Mouse (Mus musculus) C3H10T1/2 (cell line): Measurements from ENCODE around the gene Acsl5. TPM values are rescaled to one million over a fixed set of nuclear protein-coding genes. Genes with fewer than 3 reads are reported as not detected.

Experiments used
- polyA plus RNA-seq, 2 experiments: library from polyadenylated mRNA; unstranded; fragments of >200 nt; fragmentation: generic; extraction: Trizol; gene quantifications; one replicate each; pipeline ENCODE4 v1.2.1; 2012; ENCODE audit warnings: missing spikeins in 2 of 2

Acsl5 gene
- 10 to 100 TPM; 21.5 to 47.3 TPM for polyA plus RNA-seq

GRCm38 (mm10) chr19:55251383-55252124 is at the start of gene Acsl5:
Acsl5 (plus strand) TSS chr19:55251938.

GRCm38 (mm10) chr19:55241186-55241645 is 10.5 kb upstream of the Acsl5 start, which contains the start of gene Gucy2g:
Gucy2g (minus strand) TSS chr19:55241236.

DNA sequence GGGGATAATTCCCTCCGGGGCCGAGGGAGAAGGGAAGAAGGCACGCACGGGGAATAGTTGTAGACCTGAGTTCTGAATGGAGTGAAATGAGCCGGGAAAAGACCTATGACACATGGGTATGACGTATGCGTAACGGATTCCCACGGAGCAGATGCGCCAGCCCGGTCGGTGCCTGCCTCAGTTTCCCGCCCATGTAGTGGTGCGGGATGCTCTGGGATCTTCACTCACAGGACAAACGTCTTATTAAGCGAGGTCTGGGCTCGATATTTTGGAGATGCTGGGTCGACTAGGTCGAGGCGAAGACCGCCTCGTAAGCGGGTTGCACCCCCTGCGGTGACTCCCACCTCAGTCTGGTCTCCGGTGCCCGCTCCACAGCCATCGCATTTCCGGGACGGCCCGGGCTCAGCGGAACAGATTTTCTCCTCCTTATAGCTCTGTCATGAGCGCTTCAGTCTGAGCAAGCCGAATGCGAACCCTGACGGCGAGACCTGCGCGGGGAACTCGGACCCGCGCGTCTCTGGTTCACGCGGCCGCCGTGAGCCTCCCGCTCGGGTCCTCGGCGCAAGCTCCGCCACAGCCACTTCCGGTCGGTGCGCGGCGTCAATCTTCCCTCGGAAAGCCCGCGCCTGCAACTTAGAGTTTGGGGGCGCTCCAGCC is 63.8 kb downstream of the Acsl5 start, which contains the start of gene Zdhhc6:
Gene Zdhhc6 (minus strand): TSS at position 581 of the 657 bp plus-strand sequence.

DNA sequence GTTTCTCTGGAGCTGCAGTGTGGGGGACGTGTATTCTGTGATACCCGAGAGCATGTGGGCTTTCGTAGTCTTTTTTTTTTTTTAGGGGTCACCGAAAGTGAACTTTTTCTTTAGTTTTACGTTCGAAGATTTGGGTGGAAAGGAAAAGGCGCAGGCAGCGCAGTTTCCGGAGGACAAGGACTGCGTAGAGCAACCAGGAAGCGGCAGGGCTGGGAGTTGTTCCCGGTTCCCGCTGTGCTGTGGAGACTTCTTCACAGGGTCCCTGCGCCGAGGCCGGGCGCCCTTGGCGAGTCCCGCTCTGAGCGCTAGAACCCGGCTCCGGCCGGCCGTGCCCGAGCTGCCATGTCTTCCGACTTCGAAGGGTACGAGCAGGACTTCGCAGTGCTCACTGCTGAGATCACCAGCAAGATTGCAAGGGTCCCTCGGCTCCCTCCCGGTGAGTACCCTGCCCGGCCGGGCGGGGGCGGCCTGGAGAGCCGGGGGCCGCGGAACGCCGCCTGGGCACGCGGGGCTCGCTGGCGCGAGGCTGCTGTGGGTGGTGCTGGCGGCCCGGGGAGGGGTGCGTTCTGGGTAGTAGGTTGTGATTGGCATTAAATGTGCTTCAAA is 64.5 kb downstream of the Acsl5 start, which contains the start of gene Vti1a:
Gene Vti1a (plus strand): TSS at position 187 of the 606 bp plus-strand sequence.

Other genes with a start within 250 kb of the Acsl5 start
- gene Gpam, start 124.7 kb upstream of the Acsl5 start, polyA plus RNA-seq, result 1 to 10 TPM in 1 of 2 experiments, under 1 TPM in 1; 0.98 to 9.7 TPM
- not detected for gene Tectb, start 71.2 kb upstream of the Acsl5 start, polyA plus RNA-seq
- under 1 TPM in 1 of 2 experiments, not detected in 1; 0.01 TPM for gene Gucy2g, start 10.7 kb upstream of the Acsl5 start, polyA plus RNA-seq
- 10 to 100 TPM; 13.1 to 33.9 TPM for gene Zdhhc6, start 64.1 kb downstream of the Acsl5 start, polyA plus RNA-seq
- 10 to 100 TPM in 1 of 2 experiments, 1 to 10 TPM in 1; 8.2 to 12.3 TPM for gene Vti1a, start 64.4 kb downstream of the Acsl5 start, polyA plus RNA-seq